Mouse (Mus musculus): Measurements from ENCODE around the gene Snx19.

The Snx19 gene

GRCm38 (mm10) chr9:30426882-30427632 lies at the start of gene Snx19:
TSS of gene Snx19 (plus strand) at chr9:30427108.
- DNase-seq (ENCODE audit: low spot score in 2 of 2) = peak; percentile 92 to 93

- DNase-seq (ENCODE audit: low spot score in 2 of 2) = no peak
These were observed 26.1 kb upstream of the Snx19 start for GRCm38 (mm10) chr9:30400771-30401170.

GRCm38 (mm10) chr9:30422940-30423339 lies 4.0 kb upstream of the Snx19 start:
- DNase-seq (ENCODE audit: low spot score in 2 of 2) = peak; percentile 38 to 57

- no peak for DNase-seq (ENCODE audit: low spot score in 2 of 2)
These were observed 1.7 kb upstream of the Snx19 start for GRCm38 (mm10) chr9:30425178-30425577.

GRCm38 (mm10) chr9:30428231-30428630 lies 1.3 kb downstream of the Snx19 start:
- no peak for DNase-seq (ENCODE audit: low spot score in 2 of 2)

- no peak for DNase-seq (ENCODE audit: low spot score in 2 of 2)
These were observed 3.5 kb downstream of the Snx19 start for GRCm38 (mm10) chr9:30430447-30430846.

- no peak for DNase-seq (ENCODE audit: low spot score in 2 of 2)
These were observed 5.0 kb downstream of the Snx19 start for GRCm38 (mm10) chr9:30431909-30432308.

GRCm38 (mm10) chr9:30433914-30434313 lies 7.0 kb downstream of the Snx19 start:
- DNase-seq (ENCODE audit: low spot score in 2 of 2) = no peak

GRCm38 (mm10) chr9:30435902-30436585 lies 9.1 kb downstream of the Snx19 start:
- no peak for DNase-seq (ENCODE audit: low spot score in 2 of 2)

GRCm38 (mm10) chr9:30438505-30438904 lies 11.6 kb downstream of the Snx19 start:
- DNase-seq (ENCODE audit: low spot score in 2 of 2) = peak in 1 of 2 experiments; percentile 58

- DNase-seq (ENCODE audit: low spot score in 2 of 2) = no peak
These were observed 14.9 kb downstream of the Snx19 start for GRCm38 (mm10) chr9:30441761-30442160.

- DNase-seq (ENCODE audit: low spot score in 2 of 2) = no peak
These were observed 18.6 kb downstream of the Snx19 start for GRCm38 (mm10) chr9:30445232-30446085.

- no peak for DNase-seq (ENCODE audit: low spot score in 2 of 2)
These were observed 19.2 kb downstream of the Snx19 start for GRCm38 (mm10) chr9:30446126-30446525.

- DNase-seq (ENCODE audit: low spot score in 2 of 2) = peak; percentile 22 to 66
These were observed 21.6 kb downstream of the Snx19 start for GRCm38 (mm10) chr9:30448459-30448858.

GRCm38 (mm10) chr9:30449862-30450261 lies 23.0 kb downstream of the Snx19 start:
- no peak for DNase-seq (ENCODE audit: low spot score in 2 of 2)

- no peak for DNase-seq (ENCODE audit: low spot score in 2 of 2)
These were observed 23.9 kb downstream of the Snx19 start for GRCm38 (mm10) chr9:30450834-30451233.

- DNase-seq (ENCODE audit: low spot score in 2 of 2) = no peak
These were observed 27.6 kb downstream of the Snx19 start for GRCm38 (mm10) chr9:30454527-30454926.

- DNase-seq (ENCODE audit: low spot score in 2 of 2) = no peak
These were observed 29.3 kb downstream of the Snx19 start for GRCm38 (mm10) chr9:30456250-30456649.

- DNase-seq (ENCODE audit: low spot score in 2 of 2) = no peak
These were observed 33.6 kb downstream of the Snx19 start for GRCm38 (mm10) chr9:30460501-30460900.

GRCm38 (mm10) chr9:30464661-30465060 lies 37.8 kb downstream of the Snx19 start:
- no peak for DNase-seq (ENCODE audit: low spot score in 2 of 2)

- no peak for DNase-seq (ENCODE audit: low spot score in 2 of 2)
These were observed 53.1 kb downstream of the Snx19 start for GRCm38 (mm10) chr9:30480043-30480442.

- peak; percentile 93 to 98 for DNase-seq (ENCODE audit: low spot score in 2 of 2)
These were observed 53.6 kb downstream of the Snx19 start for GRCm38 (mm10) chr9:30480464-30480863.

Data from frontal cortex, postnatal 36 days (tissue).